Mouse (Mus musculus) hindbrain, embryonic 11.5 days (tissue): Measurements from ENCODE around the gene Mrpl10. TPM values are rescaled to one million over a fixed set of nuclear protein-coding genes. Genes with fewer than 3 reads are reported as not detected.

Source experiments
- ATAC-seq: fragments of 200-750 bp; cut with Nextera tagmentation; 2 replicates; pipeline ENCODE4 v1.8.0; 2017; ENCODE audit warnings: mild to moderate bottlenecking, moderate TSS enrichment, moderate library complexity; ENCODE audit not compliant: low FRiP score
- DNase-seq: peaks from one replicate; pipeline ENCODE4 v3.0.0-alpha.2; 2015; ENCODE audit warnings: low spot score
- H3K27ac ChIP-seq: fragments of 300-500 bp; sonication (generic); 2 replicates; pipeline ENCODE4 v1.5.1; 2014; ENCODE audit warnings: mild to moderate bottlenecking, low read depth, low read length
- H3K27me3 ChIP-seq: fragments of 300-500 bp; sonication (generic); 2 replicates; pipeline ENCODE4 v1.6.1; 2014; ENCODE audit warnings: mild to moderate bottlenecking, low read length, moderate library complexity, mixed read lengths; ENCODE audit not compliant: control insufficient read depth, insufficient read depth
- H3K36me3 ChIP-seq: fragments of 300-500 bp; sonication (generic); 2 replicates; pipeline ENCODE4 v1.6.1; 2014; ENCODE audit warnings: mild to moderate bottlenecking, low read length, moderate library complexity, mixed read lengths; ENCODE audit not compliant: control insufficient read depth, insufficient read depth
- H3K4me1 ChIP-seq: fragments of 300-500 bp; sonication (generic); replicated peaks from 2 replicates; pipeline ENCODE4 v1.6.1; 2014; ENCODE audit warnings: low read length, mixed read lengths; ENCODE audit not compliant: control insufficient read depth, insufficient read depth
- H3K4me2 ChIP-seq: fragments of 300-500 bp; sonication (generic); replicated peaks from 2 replicates; pipeline ENCODE4 v1.6.1; 2014; ENCODE audit warnings: mild to moderate bottlenecking, low read depth, low read length
- H3K4me3 ChIP-seq: fragments of 300-500 bp; sonication (generic); 2 replicates; pipeline ENCODE4 v1.5.1; 2014; ENCODE audit warnings: low read depth, low read length
- H3K9ac ChIP-seq: fragments of 300-500 bp; sonication (generic); 2 replicates; pipeline ENCODE4 v1.6.1; 2014; ENCODE audit warnings: low read depth, low read length
- H3K9me3 ChIP-seq: fragments of 300-500 bp; sonication (generic); 2 replicates; pipeline ENCODE4 v1.6.1; 2016; ENCODE audit warnings: low read length; ENCODE audit not compliant: control insufficient read depth
- WGBS: fragments of 180-500 bp; shearing (Covaris S2); extraction: QIAGEN DNeasy Blood & Tissue Kit; methylation state at CpG from one replicate; pipeline ENCODE4 v1.1.7; 2014; 5-methylcytosine and 5-hydroxymethylcytosine counted together
- polyA plus RNA-seq: library from polyadenylated mRNA; unstranded; fragments of >200 nt; fragmentation: Nextera tagmentation; extraction: Ambion mirVana; gene quantifications from 2 replicates; pipeline ENCODE4 v1.2.1, GENCODE M21; 2014

Gene Mrpl10
- polyA plus RNA-seq, 1 experiment from 2014 or later: 79.4 TPM

DNA sequence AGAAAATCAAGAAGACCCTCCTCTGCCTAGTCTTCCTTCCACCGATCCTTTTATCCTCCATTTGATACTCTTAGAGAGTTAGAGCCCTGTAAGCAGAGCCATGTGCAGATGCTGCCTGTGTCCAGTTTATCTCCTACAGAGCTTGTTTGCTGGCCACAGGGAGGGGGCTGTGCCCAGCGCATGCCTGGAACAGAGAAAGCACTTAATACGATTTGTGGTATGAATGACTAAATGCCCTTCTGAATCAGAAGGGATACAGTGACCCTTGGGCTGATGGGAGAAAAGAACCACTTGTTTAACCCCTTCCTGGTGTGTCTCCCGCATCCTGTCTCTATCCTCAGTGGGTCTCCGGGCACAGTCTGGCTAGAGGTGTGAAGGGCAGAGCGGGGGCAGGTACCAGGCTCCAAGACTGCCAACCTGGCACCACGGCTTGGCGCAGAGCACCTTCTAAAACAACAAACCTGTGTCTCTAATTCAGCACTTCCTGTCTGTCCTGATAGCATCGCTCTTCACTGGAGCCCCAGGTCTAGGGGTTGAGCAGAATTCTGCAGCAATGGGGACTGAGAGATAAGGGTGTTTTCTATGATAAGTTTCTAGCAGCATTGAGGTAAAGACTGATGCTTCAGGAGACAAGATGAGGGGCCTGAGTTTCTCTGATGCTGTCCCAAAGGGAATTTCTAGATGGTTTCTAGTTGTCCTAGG is 34.1 kb upstream of the Mrpl10 start:
- 77% methylated on average over 9 of the region's 9 CpGs for WGBS

DNA sequence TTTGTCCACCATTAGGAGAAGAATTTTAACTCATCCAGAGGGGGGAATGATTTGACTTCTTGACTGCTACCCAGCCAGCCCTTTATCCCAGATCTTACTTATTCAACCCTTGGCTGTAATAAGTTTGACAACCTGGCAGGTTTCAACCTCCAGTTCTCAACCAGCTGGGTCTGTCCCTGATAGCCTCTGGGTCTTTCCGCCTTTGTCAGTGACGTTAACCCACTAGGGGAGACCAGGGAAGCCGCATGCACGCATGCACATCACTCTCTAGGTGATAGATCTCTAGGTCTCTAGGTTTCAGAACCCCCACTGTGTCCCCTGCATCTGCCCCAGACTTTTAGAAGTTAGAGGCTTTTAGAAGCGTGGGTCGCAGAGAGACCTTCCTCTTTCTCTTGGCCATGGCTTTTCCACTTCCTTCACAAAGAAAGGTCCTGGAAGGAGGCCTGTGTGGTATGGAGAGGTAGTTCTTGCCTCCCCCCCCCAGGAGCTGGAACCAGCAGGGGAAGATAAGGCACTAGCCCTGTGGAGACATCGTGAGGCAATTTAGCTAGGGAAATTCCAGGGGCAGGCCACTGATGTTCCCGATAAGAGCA is 32.1 kb upstream of the Mrpl10 start:
- H3K4me1 ChIP-seq: no peaks in the 10 kb centered on the region
- no peak overlapping the region for H3K4me3 ChIP-seq
- H3K4me2 ChIP-seq: no peak overlapping the region
- DNase-seq (no peak), ATAC-seq (no peak)
- H3K9ac ChIP-seq: no peak overlapping the region
- H3K36me3 ChIP-seq: no peaks in the 10 kb centered on the region
- WGBS: 56% methylated on average over 8 of the region's 8 CpGs
- no peaks in the 10 kb centered on the region for H3K9me3 ChIP-seq
- peaks cover 5% of the 10 kb centered on the region for H3K27me3 ChIP-seq
- H3K27ac ChIP-seq: no peak overlapping the region

More for the DNA sequence above, 34.1 kb upstream of the Mrpl10 start:
- no peak for DNase-seq
- Histone ChIP-seq H3K4me1 (no peaks in the 10 kb centered on the region), H3K36me3 (no peaks in the 10 kb centered on the region), H3K9me3 (no peaks in the 10 kb centered on the region), H3K4me2 (no peak overlapping the region), H3K27ac (no peak overlapping the region), H3K9ac (no peak overlapping the region), H3K27me3 (peaks cover 3% of the 10 kb centered on the region; the same call in 1 of the 2 replicates), H3K4me3 (no peak overlapping the region)
- no peak for ATAC-seq

DNA sequence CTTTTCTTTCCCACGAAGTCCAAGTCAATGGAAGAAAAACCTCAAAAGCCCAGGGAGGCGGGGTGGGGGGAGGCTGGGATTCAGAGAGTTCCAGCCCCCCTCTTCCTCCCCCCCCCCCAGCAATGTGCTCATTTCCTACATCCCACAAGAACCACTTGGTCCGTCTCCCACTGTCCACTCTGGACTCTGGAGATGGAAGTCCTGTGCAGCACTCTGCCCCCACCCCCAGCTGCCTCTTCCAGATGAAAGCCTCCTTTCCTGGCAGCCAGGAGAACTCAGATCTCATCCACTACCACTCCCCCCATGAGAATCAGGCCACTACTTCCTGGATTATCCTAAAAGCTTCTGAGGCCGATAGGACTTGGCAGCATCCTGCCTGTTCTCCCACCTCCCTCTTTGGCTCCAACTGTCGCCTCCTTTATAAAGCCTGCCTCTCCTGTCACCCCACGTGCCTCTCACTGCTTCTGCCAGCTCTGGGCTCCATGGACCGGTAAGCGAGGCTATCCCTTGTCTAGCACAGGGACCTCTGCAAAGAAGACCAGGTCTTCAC is 28.2 kb upstream of the Mrpl10 start, which contains the start of gene Sp6:
Sp6 (plus strand) TSS at position 274 of the 550 bp plus-strand sequence.
- ATAC-seq (no peak), DNase-seq (no peak)
- Histone ChIP-seq H3K27me3 (peaks cover 32% of the 10 kb centered on the region), H3K4me1 (no peaks in the 10 kb centered on the region), H3K27ac (no peak within 1 kb of the TSS), H3K4me3 (no peak within 1 kb of the TSS), H3K9ac (no peak within 1 kb of the TSS), H3K36me3 (no peaks in the 10 kb centered on the region), H3K4me2 (no peak within 1 kb of the TSS), H3K9me3 (no peaks in the 10 kb centered on the region)
- 33% methylated on average over 7 of the region's 8 CpGs for WGBS

GRCm38 (mm10) chr11:97017696-97018582 is 23.4 kb upstream of the Mrpl10 start:
- Histone ChIP-seq H3K4me2 (peak overlapping the region; percentile 38), H3K36me3 (no peaks in the 10 kb centered on the region), H3K4me3 (no peak overlapping the region; the same call in 1 of the 2 replicates), H3K9me3 (no peaks in the 10 kb centered on the region), H3K4me1 (peaks cover 19% of the 10 kb centered on the region), H3K9ac (no peak overlapping the region), H3K27ac (no peak overlapping the region), H3K27me3 (peaks cover 75% of the 10 kb centered on the region)
- ATAC-seq (no peak), DNase-seq (peak; percentile 55)
- 1% methylated on average over 36 of the region's 36 CpGs for WGBS

DNA sequence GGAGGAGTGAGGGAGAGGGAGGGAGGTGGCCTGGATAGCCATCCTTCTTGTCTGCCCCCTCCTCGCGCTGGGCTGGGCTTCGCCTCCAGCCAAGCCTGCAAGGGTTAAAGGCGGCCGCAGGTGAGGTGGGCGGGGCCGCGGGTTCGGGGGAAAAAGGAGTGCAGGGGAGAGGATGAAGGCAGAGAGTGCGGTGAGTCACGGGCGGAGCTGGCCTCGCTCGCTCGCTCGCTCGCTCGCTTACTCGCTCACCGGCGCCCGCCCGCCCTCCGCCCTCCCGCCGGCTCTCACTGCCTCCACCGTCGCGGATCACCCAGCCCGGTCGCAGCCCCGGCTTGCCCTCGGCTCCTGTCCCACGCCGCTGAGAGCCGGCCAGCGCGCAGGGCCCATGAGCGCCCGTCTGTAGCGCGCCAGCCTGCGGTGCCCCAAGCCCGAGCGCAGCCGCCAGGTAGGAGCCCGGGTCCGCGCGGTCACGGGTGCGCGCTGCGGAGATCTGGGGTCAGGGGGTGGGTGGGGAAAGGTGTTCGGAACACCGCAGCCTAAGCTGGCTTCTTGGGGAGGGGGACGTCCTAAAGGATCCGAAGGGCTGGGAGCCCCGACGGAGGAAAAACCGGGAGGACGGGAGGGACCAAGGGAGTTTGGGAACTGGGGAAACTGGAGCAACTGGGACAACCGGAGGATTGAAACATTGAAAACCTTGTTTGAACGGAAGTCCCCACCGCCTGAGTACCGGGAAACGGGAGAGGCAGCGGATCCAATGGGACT is 22.6 kb upstream of the Mrpl10 start:
- Histone ChIP-seq H3K9ac (no peak overlapping the region), H3K27ac (no peak overlapping the region), H3K4me1 (peaks cover 19% of the 10 kb centered on the region), H3K4me2 (peak overlapping the region; percentile 38), H3K9me3 (no peaks in the 10 kb centered on the region), H3K36me3 (no peaks in the 10 kb centered on the region), H3K4me3 (peak overlapping the region; percentile 27), H3K27me3 (peaks cover 82% of the 10 kb centered on the region)
- DNase-seq (peak; percentile 62), ATAC-seq (no peak)
- 1% methylated on average over 39 of the region's 68 CpGs for WGBS

DNA sequence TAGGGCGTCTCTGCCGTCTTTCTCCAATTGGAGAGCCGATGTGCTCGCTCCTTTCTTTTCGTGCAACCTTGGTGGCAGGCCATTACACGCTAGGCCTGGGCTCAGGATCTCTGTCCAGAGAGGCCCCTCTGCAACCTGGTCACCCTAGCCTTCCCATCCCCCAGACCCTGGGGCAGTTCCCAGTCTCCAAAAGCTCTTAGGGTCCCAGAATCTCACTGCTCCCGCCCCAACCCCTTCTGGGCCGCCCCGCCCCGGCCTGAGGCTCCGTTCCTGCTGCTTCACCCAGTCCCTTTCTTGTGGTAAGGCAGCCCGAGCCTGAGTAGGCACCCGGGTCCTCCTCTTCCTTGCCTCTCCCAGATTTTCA is 22.0 kb upstream of the Mrpl10 start:
- no peak overlapping the region for H3K4me2 ChIP-seq
- peak; percentile 42 for DNase-seq
- no peak overlapping the region for H3K9ac ChIP-seq
- 5% methylated on average over 13 of the region's 13 CpGs for WGBS
- no peaks in the 10 kb centered on the region for H3K9me3 ChIP-seq
- no peak for ATAC-seq
- peaks cover 86% of the 10 kb centered on the region for H3K27me3 ChIP-seq
- no peak overlapping the region for H3K4me3 ChIP-seq
- peaks cover 19% of the 10 kb centered on the region for H3K4me1 ChIP-seq
- H3K27ac ChIP-seq: no peak overlapping the region
- H3K36me3 ChIP-seq: no peaks in the 10 kb centered on the region

- ATAC-seq (peak; percentile 26; the same call in 1 of the 2 replicates), DNase-seq (no peak)
- H3K4me3 ChIP-seq: peak overlapping the region; percentile 45
- H3K27ac ChIP-seq: no peak overlapping the region
- H3K36me3 ChIP-seq: no peaks in the 10 kb centered on the region
- peak overlapping the region; percentile 80; the same call in 1 of the 2 replicates for H3K4me2 ChIP-seq
- H3K4me1 ChIP-seq: peaks cover 22% of the 10 kb centered on the region
- under 1% methylated on average over 26 of the region's 27 CpGs for WGBS
- no peak overlapping the region; the same call in 1 of the 2 replicates for H3K9ac ChIP-seq
- peaks cover 75% of the 10 kb centered on the region for H3K27me3 ChIP-seq
- H3K9me3 ChIP-seq: no peaks in the 10 kb centered on the region
Measured at GRCm38 (mm10) chr11:97021121-97021765, 20.1 kb upstream of the Mrpl10 start.
